Mouse (Mus musculus): Measurements from ENCODE around the gene Tspan3.

GRCm38 (mm10) chr9:56158077-56158476 lies 7.2 kb downstream of the Tspan3 start:
- TF ChIP-seq POLR2A (IDR thresholded peaks at IDR 0.05; ENCODE audit: extremely low read depth, insufficient read depth, low read length), result no peak
- no peak for TF ChIP-seq CTCF (IDR thresholded peaks at IDR 0.05; ENCODE audit: extremely low read depth, insufficient read depth, low read length)
